Mouse (Mus musculus) heart, embryonic 15.5 days (tissue): ENCODE measurements around the gene Wdr45. TPM values are rescaled to one million over a fixed set of nuclear protein-coding genes. Genes with fewer than 3 reads are reported as not detected.

Source experiments
- ATAC-seq: fragments of 200-750 bp; cut with Nextera tagmentation; replicated peaks from 2 replicates; pipeline ENCODE4 v1.8.0; 2017; ENCODE audit warnings: low read depth, moderate TSS enrichment; ENCODE audit not compliant: insufficient number of reproducible peaks, insufficient read depth, low FRiP score
- H3K27ac ChIP-seq: fragments of 300-500 bp; sonication (generic); 2 replicates; pipeline ENCODE4 v1.5.1; 2015; ENCODE audit warnings: mild to moderate bottlenecking, inconsistent platforms
- H3K27me3 ChIP-seq: fragments of 300-500 bp; sonication (generic); 2 replicates; pipeline ENCODE4 v1.6.1; 2015; ENCODE audit warnings: inconsistent platforms
- H3K36me3 ChIP-seq: fragments of 300-500 bp; sonication (generic); 2 replicates; pipeline ENCODE4 v1.6.1; 2015; ENCODE audit warnings: mild to moderate bottlenecking, inconsistent platforms
- H3K4me1 ChIP-seq: fragments of 300-500 bp; sonication (generic); replicated peaks from 2 replicates; pipeline ENCODE4 v1.6.1; 2015; ENCODE audit warnings: inconsistent platforms
- H3K4me2 ChIP-seq: fragments of 300-500 bp; sonication (generic); 2 replicates; pipeline ENCODE4 v1.6.1; 2015; ENCODE audit warnings: inconsistent platforms, mild to moderate bottlenecking, moderate library complexity
- H3K4me3 ChIP-seq: fragments of 300-500 bp; sonication (generic); 2 replicates; pipeline ENCODE4 v1.5.1; 2015; ENCODE audit warnings: mild to moderate bottlenecking, inconsistent platforms
- H3K9ac ChIP-seq: fragments of 300-500 bp; sonication (generic); 2 replicates; pipeline ENCODE4 v1.6.1; 2015; ENCODE audit warnings: mild to moderate bottlenecking, inconsistent platforms
- H3K9me3 ChIP-seq: fragments of 300-500 bp; sonication (generic); replicated peaks from 2 replicates; pipeline ENCODE4 v1.6.1; 2016; ENCODE audit warnings: inconsistent platforms
- WGBS: fragments of 180-500 bp; shearing (Covaris S2); methylation state at CpG from one replicate; pipeline ENCODE4 v1.1.7; 2015; ENCODE audit warnings: mixed read lengths; 5-methylcytosine and 5-hydroxymethylcytosine counted together
- polyA plus RNA-seq: library from polyadenylated mRNA; unstranded; fragments of >200 nt; fragmentation: Nextera tagmentation; extraction: Ambion mirVana; gene quantifications from 2 replicates; pipeline ENCODE4 v1.2.1, GENCODE M21; 2015

The Wdr45 gene
- polyA plus RNA-seq, 1 experiment from 2014 or later, result 25.4 TPM

- H3K27me3 ChIP-seq, result no peaks in the 10 kb centered on the region
- no peaks in the 10 kb centered on the region for H3K9me3 ChIP-seq
- no peak overlapping the region for H3K9ac ChIP-seq
- peaks cover 18% of the 10 kb centered on the region for H3K36me3 ChIP-seq
- peaks cover 13% of the 10 kb centered on the region for H3K4me1 ChIP-seq
- no peak overlapping the region for H3K4me2 ChIP-seq
- WGBS, result 85% methylated on average over 7 of the region's 7 CpGs
- no peak overlapping the region for H3K27ac ChIP-seq
- no peak for ATAC-seq
- no peak overlapping the region for H3K4me3 ChIP-seq
Measured at GRCm38 (mm10) chrX:7769302-7770017, 55.3 kb downstream of the Wdr45 start.

- H3K27ac ChIP-seq, result no peak overlapping the region
- no peak for ATAC-seq
- 60% methylated on average over 2 of the region's 2 CpGs for WGBS
Measured at GRCm38 (mm10) chrX:7772766-7773165, 58.6 kb downstream of the Wdr45 start.

DNA sequence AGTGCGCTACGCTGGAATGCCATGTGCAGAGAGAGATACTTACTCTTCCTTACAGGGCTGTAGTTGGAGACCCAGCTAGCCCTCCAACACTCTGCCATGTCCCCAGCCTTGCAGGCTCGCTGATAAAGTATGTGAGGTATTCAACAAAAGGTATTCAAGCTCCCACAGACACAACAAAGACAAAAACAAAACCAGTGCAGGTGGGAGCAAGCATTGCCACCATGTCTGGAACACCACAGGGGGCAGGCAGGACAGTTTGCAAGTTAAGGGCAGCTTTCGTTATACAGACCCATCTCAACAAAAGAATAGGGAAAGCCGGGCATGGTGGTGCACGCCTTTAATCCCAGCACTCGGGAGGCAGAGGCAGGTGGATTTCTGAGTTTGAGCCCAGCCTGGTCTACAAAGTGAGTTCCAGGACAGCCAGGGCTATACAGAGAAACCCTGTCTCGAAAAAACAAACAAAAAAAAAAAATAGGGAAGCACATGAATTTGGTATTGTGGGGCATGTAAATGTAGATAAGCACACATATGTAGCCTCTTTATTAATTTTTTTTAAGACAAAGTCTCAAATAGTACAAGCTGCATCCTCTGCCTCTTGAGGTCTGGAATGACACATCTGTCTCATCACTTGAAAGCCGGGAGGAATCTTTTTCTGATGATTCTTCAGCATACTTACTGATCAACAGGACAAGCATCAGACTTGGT is 61.5 kb downstream of the Wdr45 start:
- no peaks in the 10 kb centered on the region; the same call in 1 of the 2 replicates for H3K36me3 ChIP-seq
- ATAC-seq, result no peak
- no peak overlapping the region for H3K9ac ChIP-seq
- no peaks in the 10 kb centered on the region for H3K27me3 ChIP-seq
- 71% methylated on average over 9 of the region's 9 CpGs for WGBS
- no peak overlapping the region for H3K27ac ChIP-seq
- H3K4me2 ChIP-seq, result no peak overlapping the region
- no peak overlapping the region for H3K4me3 ChIP-seq
- H3K9me3 ChIP-seq, result no peaks in the 10 kb centered on the region
- no peaks in the 10 kb centered on the region for H3K4me1 ChIP-seq

More at GRCm38 (mm10) chrX:7772766-7773165, 58.6 kb downstream of the Wdr45 start:
- Histone ChIP-seq H3K4me2 (no peak overlapping the region), H3K9me3 (no peaks in the 10 kb centered on the region), H3K9ac (no peak overlapping the region), H3K4me3 (no peak overlapping the region), H3K36me3 (peaks cover 13% of the 10 kb centered on the region), H3K27me3 (no peaks in the 10 kb centered on the region), H3K4me1 (no peaks in the 10 kb centered on the region)

DNA sequence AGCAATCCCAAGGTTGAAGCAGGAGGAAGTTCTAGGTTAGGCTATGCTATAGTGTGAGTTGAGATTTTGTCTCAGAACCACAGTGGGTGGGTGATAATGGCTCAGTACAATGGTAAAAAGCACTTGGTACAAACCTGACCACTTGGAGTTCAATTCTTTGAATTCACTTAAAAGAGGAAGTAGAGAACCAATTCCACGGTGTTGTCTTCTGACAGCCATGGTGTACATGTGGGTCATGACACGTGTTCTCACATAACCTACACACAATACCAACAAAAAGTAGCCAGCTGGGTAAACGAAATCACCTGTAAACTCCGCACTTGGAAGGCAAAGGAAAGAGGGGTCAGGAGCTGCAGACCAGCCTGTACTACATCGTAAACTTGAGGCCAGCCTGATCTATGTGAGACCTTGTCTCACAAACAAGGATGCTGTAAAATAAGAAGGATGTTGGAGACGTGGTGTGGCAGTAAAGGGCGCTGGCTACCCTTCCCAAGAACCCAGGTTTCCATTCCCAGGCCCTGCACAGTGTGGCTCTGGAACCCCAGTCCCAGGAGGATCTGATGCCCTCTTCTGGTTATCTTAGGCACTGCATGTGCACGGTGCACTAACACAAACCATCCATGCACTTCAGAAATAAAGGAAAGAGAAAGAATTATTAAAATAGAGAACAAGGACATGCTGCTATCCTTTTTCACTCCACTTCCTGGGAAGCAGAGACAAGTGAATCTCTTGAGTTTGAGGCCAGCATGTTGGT is 62.4 kb downstream of the Wdr45 start:
- 44% methylated on average over 8 of the region's 8 CpGs for WGBS
- 0 out of 2 replicates have a peak, but pooled peaks have one; percentile 27 for ATAC-seq
- Histone ChIP-seq H3K36me3 (no peaks in the 10 kb centered on the region), H3K27ac (no peak overlapping the region), H3K4me2 (no peak overlapping the region), H3K27me3 (no peaks in the 10 kb centered on the region), H3K4me1 (no peaks in the 10 kb centered on the region), H3K4me3 (no peak overlapping the region), H3K9ac (no peak overlapping the region), H3K9me3 (no peaks in the 10 kb centered on the region)

Other genes with a start within 250 kb of the Wdr45 start
- 0.18 TPM in 1 of 2 replicates, not detected in the other for gene Foxp3, start 140.7 kb upstream of the Wdr45 start, polyA plus RNA-seq
- gene Ppp1r3f, start 140.1 kb upstream of the Wdr45 start, polyA plus RNA-seq, result 1.7 and 2.0 TPM in 2 replicates
- gene Ccdc22, start 108.8 kb upstream of the Wdr45 start, polyA plus RNA-seq, result 16.4 and 21.4 TPM in 2 replicates
- gene Cacna1f, start 107.2 kb upstream of the Wdr45 start, polyA plus RNA-seq, result not detected in 2 replicates
- 0.64 and 2.8 TPM in 2 replicates for gene Syp, start 75.9 kb upstream of the Wdr45 start, polyA plus RNA-seq
- 8.0 and 10.6 TPM in 2 replicates for gene Prickle3, start 57.1 kb upstream of the Wdr45 start, polyA plus RNA-seq
- 129 and 145 TPM in 2 replicates for gene Plp2, start 42.9 kb upstream of the Wdr45 start, polyA plus RNA-seq
- 0.69 and 1.2 TPM in 2 replicates for gene Magix, start 33.1 kb upstream of the Wdr45 start, polyA plus RNA-seq
- 27.0 and 28.2 TPM in 2 replicates for gene Gpkow, start 17.2 kb upstream of the Wdr45 start, polyA plus RNA-seq
- gene Gm45208, start 7.9 kb downstream of the Wdr45 start, polyA plus RNA-seq, result 1.2 TPM in 1 of 2 replicates, not detected in the other
- gene Praf2, start 14.1 kb downstream of the Wdr45 start, polyA plus RNA-seq, result 30.5 and 39.4 TPM in 2 replicates
- gene Ccdc120, start 36.6 kb downstream of the Wdr45 start, polyA plus RNA-seq, result 4.1 and 8.7 TPM in 2 replicates
- 16.6 and 21.7 TPM in 2 replicates for gene Tfe3, start 48.2 kb downstream of the Wdr45 start, polyA plus RNA-seq
- 25.9 and 31.1 TPM in 2 replicates for gene Gripap1, start 75.4 kb downstream of the Wdr45 start, polyA plus RNA-seq
- 0.69 and 1.0 TPM in 2 replicates for gene Kcnd1, start 108.0 kb downstream of the Wdr45 start, polyA plus RNA-seq
- 24.7 and 31.7 TPM in 2 replicates for gene Otud5, start 127.0 kb downstream of the Wdr45 start, polyA plus RNA-seq
- gene Pim2, start 163.9 kb downstream of the Wdr45 start, polyA plus RNA-seq, result 4.5 and 6.3 TPM in 2 replicates
- 22.3 and 32.0 TPM in 2 replicates for gene Slc35a2, start 169.7 kb downstream of the Wdr45 start, polyA plus RNA-seq
- gene Pqbp1, start 184.9 kb downstream of the Wdr45 start, polyA plus RNA-seq, result 72.8 and 77.9 TPM in 2 replicates
- 102 and 124 TPM in 2 replicates for gene Timm17b, start 185.0 kb downstream of the Wdr45 start, polyA plus RNA-seq
- gene Gm10491, start 193.5 kb downstream of the Wdr45 start, polyA plus RNA-seq, result not detected in 2 replicates
- gene Gm10490, start 195.2 kb downstream of the Wdr45 start, polyA plus RNA-seq, result not detected in 2 replicates
- 0.39 and 3.3 TPM in 2 replicates for gene Pcsk1n, start 205.5 kb downstream of the Wdr45 start, polyA plus RNA-seq
- not detected in 2 replicates for gene Eras, start 214.3 kb downstream of the Wdr45 start, polyA plus RNA-seq
- gene Hdac6, start 233.6 kb downstream of the Wdr45 start, polyA plus RNA-seq, result 21.4 and 28.6 TPM in 2 replicates